Mouse (Mus musculus) testis, adult 2 months (tissue): ENCODE measurements around the gene Hoxb7.

Experiments
- CTCF ChIP-seq: fragments of 200-500 bp; IDR thresholded peaks from 2 replicates; pipeline ENCODE4 v1.5.1; 2012; ENCODE audit warnings: low read depth, mild to moderate bottlenecking, inconsistent platforms, low read length, moderate library complexity; ENCODE audit not compliant: control insufficient read depth, insufficient read depth, insufficient replicate concordance
- POLR2A ChIP-seq: fragments of 200-500 bp; IDR thresholded peaks from 2 replicates; pipeline ENCODE4 v1.6.1; 2012; ENCODE audit warnings: low read depth, mild to moderate bottlenecking, inconsistent platforms, low read length, moderate library complexity; ENCODE audit not compliant: control insufficient read depth

GRCm38 (mm10) chr11:96288455-96289221 is 2.2 kb downstream of the Hoxb7 start:
- TF ChIP-seq CTCF (no peak), POLR2A (no peak)
